Mouse (Mus musculus): Measurements from ENCODE around the gene Tnnt3. TPM values are rescaled to one million over a fixed set of nuclear protein-coding genes. Genes with fewer than 3 reads are reported as not detected.

The Tnnt3 gene
- polyA plus RNA-seq, 1 experiment from 2014 or later: 1.6 TPM

- no peak overlapping the region for H3K27ac ChIP-seq (ENCODE audit: low read length)
Measured at GRCm38 (mm10) chr7:142537181-142537580, 38.5 kb downstream of the Tnnt3 start.

DNA sequence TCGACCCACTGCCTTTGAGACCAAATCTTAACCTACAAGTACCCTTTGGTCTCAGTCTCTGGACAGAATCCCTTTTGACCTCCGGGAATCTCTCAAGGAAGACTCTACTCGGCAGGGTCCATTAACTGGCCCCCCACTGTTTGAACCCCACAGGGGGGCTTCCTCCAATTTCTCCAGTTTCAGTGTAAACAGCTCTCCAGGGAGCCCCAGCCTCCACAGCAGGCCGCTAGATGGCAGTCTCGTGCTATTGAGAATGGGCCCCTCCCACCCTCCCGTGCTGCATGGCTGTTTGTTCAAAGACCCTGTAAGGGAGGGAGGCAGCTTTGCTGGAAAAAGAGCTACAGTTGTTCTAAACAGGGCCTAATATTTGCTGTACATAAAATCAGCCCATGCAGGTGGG is 39.2 kb downstream of the Tnnt3 start:
- Histone ChIP-seq H3K4me1 (ENCODE audit: control insufficient read depth, insufficient read depth, low read length) (peaks cover 19% of the 10 kb centered on the region), H3K9ac (ENCODE audit: low read depth, low read length) (0 out of 2 replicates have a peak overlapping the region, but pooled peaks have one; percentile 27), H3K27me3 (ENCODE audit: control insufficient read depth, insufficient read depth, low read depth, low read length) (no peaks in the 10 kb centered on the region), H3K27ac (ENCODE audit: low read length) (peak overlapping the region; percentile 29; the same call in 1 of the 2 replicates), H3K4me3 (ENCODE audit: low read depth, low read length) (no peak overlapping the region), H3K9me3 (replicated peaks; ENCODE audit: control insufficient read depth, low read length, poor library complexity, severe bottlenecking) (no peaks in the 10 kb centered on the region), H3K4me2 (ENCODE audit: low read length) (no peak overlapping the region), H3K36me3 (ENCODE audit: control insufficient read depth, insufficient read depth, low read length) (0 out of 2 replicates have a peak, but pooled peaks cover 2% of the 10 kb centered on the region)
- peak; percentile 37; the same call in 1 of the 2 replicates for ATAC-seq
- WGBS: 6% methylated on average over 6 of the region's 6 CpGs

More at GRCm38 (mm10) chr7:142537181-142537580, 38.5 kb downstream of the Tnnt3 start:
- peaks cover 16% of the 10 kb centered on the region for H3K4me1 ChIP-seq (ENCODE audit: control insufficient read depth, insufficient read depth, low read length)
- no peaks in the 10 kb centered on the region for H3K27me3 ChIP-seq (ENCODE audit: control insufficient read depth, insufficient read depth, low read depth, low read length)
- H3K9me3 ChIP-seq (replicated peaks; ENCODE audit: control insufficient read depth, low read length, poor library complexity, severe bottlenecking): no peaks in the 10 kb centered on the region
- 77% methylated on average over 5 of the region's 5 CpGs for WGBS
- ATAC-seq: no peak
- no peak overlapping the region for H3K9ac ChIP-seq (ENCODE audit: low read depth, low read length)
- no peak overlapping the region for H3K4me3 ChIP-seq (ENCODE audit: low read depth, low read length)
- no peak overlapping the region for H3K4me2 ChIP-seq (ENCODE audit: low read length)
- 0 out of 2 replicates have a peak, but pooled peaks cover 2% of the 10 kb centered on the region for H3K36me3 ChIP-seq (ENCODE audit: control insufficient read depth, insufficient read depth, low read length)

DNA sequence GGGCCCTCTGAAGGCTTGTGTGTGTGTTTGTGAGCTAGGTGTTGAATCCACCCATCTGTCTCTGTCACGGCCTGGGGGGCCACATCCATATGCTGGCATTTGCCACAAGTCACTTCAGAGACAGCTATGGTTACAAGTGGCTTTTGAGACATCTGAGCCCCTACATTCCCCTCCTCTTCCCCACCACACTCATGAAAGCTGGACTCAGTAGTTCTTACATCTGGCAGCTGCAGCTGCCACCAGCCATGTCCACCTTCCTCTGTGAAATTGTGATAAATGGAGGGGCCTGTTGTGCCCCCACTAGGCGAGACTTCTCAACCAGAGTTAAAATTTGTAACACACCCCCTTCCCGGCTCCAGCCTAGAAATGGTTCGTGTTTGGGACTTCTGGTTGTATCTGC is 39.7 kb downstream of the Tnnt3 start:
- Histone ChIP-seq H3K9ac (ENCODE audit: low read depth, low read length) (0 out of 2 replicates have a peak overlapping the region, but pooled peaks have one; percentile 27), H3K4me1 (ENCODE audit: control insufficient read depth, insufficient read depth, low read length) (peaks cover 19% of the 10 kb centered on the region), H3K9me3 (replicated peaks; ENCODE audit: control insufficient read depth, low read length, poor library complexity, severe bottlenecking) (no peaks in the 10 kb centered on the region), H3K27me3 (ENCODE audit: control insufficient read depth, insufficient read depth, low read depth, low read length) (no peaks in the 10 kb centered on the region), H3K4me2 (ENCODE audit: low read length) (no peak overlapping the region), H3K4me3 (ENCODE audit: low read depth, low read length) (no peak overlapping the region), H3K36me3 (ENCODE audit: control insufficient read depth, insufficient read depth, low read length) (0 out of 2 replicates have a peak, but pooled peaks cover 2% of the 10 kb centered on the region), H3K27ac (ENCODE audit: low read length) (peak overlapping the region; percentile 29; the same call in 1 of the 2 replicates)
- 35% methylated on average over 4 of the region's 4 CpGs for WGBS
- no peak for ATAC-seq

DNA sequence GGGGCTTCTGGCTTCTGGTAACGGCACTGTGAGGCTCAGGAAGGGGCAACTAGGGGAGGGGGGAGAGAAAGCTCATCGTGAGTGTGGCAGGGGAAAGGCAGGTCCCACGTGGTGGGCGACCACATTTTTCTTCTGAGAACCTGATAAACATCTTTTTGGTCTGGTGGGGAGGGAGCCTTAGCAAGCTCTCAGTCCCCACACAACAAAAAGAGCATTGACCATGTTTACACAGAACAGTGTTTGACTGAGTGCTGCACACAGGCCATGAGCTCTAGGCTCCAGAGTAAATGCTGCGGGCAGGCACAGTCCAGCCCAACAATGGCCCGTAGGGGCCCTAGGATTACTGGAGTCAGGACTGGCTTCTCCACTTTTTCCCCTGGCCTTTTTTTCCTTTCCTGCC is 40.1 kb downstream of the Tnnt3 start:
- Histone ChIP-seq H3K27ac (ENCODE audit: low read length) (no peak overlapping the region), H3K27me3 (ENCODE audit: control insufficient read depth, insufficient read depth, low read depth, low read length) (no peaks in the 10 kb centered on the region), H3K4me2 (ENCODE audit: low read length) (no peak overlapping the region), H3K4me3 (ENCODE audit: low read depth, low read length) (no peak overlapping the region), H3K36me3 (ENCODE audit: control insufficient read depth, insufficient read depth, low read length) (0 out of 2 replicates have a peak, but pooled peaks cover 2% of the 10 kb centered on the region), H3K9me3 (replicated peaks; ENCODE audit: control insufficient read depth, low read length, poor library complexity, severe bottlenecking) (no peaks in the 10 kb centered on the region), H3K4me1 (ENCODE audit: control insufficient read depth, insufficient read depth, low read length) (peaks cover 16% of the 10 kb centered on the region), H3K9ac (ENCODE audit: low read depth, low read length) (no peak overlapping the region)
- WGBS: 21% methylated on average over 6 of the region's 6 CpGs
- no peak for ATAC-seq

GRCm38 (mm10) chr7:142539828-142540227 is 41.2 kb downstream of the Tnnt3 start:
- WGBS: 69% methylated on average over 8 of the region's 8 CpGs
- 0 out of 2 replicates have a peak, but pooled peaks cover 2% of the 10 kb centered on the region for H3K36me3 ChIP-seq (ENCODE audit: control insufficient read depth, insufficient read depth, low read length)
- peaks cover 11% of the 10 kb centered on the region for H3K4me1 ChIP-seq (ENCODE audit: control insufficient read depth, insufficient read depth, low read length)
- no peak overlapping the region for H3K4me2 ChIP-seq (ENCODE audit: low read length)
- no peak overlapping the region for H3K4me3 ChIP-seq (ENCODE audit: low read depth, low read length)
- no peak for ATAC-seq
- H3K27ac ChIP-seq (ENCODE audit: low read length): no peak overlapping the region
- no peaks in the 10 kb centered on the region for H3K9me3 ChIP-seq (replicated peaks; ENCODE audit: control insufficient read depth, low read length, poor library complexity, severe bottlenecking)
- no peaks in the 10 kb centered on the region for H3K27me3 ChIP-seq (ENCODE audit: control insufficient read depth, insufficient read depth, low read depth, low read length)
- H3K9ac ChIP-seq (ENCODE audit: low read depth, low read length): no peak overlapping the region

GRCm38 (mm10) chr7:142542771-142543303 is 44.2 kb downstream of the Tnnt3 start:
- Histone ChIP-seq H3K4me3 (ENCODE audit: low read depth, low read length) (no peak overlapping the region), H3K36me3 (ENCODE audit: control insufficient read depth, insufficient read depth, low read length) (peaks cover 5% of the 10 kb centered on the region; the same call in 1 of the 2 replicates), H3K27me3 (ENCODE audit: control insufficient read depth, insufficient read depth, low read depth, low read length) (no peaks in the 10 kb centered on the region), H3K9ac (ENCODE audit: low read depth, low read length) (peak overlapping the region; percentile 53; the same call in 1 of the 2 replicates), H3K9me3 (replicated peaks; ENCODE audit: control insufficient read depth, low read length, poor library complexity, severe bottlenecking) (no peaks in the 10 kb centered on the region), H3K4me2 (ENCODE audit: low read length) (no peak overlapping the region), H3K4me1 (ENCODE audit: control insufficient read depth, insufficient read depth, low read length) (peaks cover 11% of the 10 kb centered on the region), H3K27ac (ENCODE audit: low read length) (no peak overlapping the region)
- ATAC-seq: no peak
- 18% methylated on average over 11 of the region's 11 CpGs for WGBS

DNA sequence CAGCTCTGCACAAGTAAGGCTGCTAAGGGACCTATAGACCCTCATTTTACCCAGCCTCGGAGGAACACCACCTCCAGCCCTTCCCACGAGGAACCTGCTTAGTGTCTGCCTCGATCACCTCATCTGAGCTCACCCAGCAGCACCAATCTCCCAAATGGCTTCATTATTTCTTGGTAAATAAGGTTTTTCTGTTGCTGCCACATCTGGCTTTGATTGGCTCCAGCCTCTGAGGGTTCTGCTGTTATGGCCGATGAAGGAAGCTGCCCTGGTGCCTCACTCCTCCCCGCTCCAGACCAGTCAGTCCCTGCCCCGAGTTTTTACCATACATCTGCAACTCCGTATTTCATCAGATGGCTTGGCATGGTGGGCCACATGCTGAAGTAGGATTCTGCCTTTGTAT is 47.3 kb downstream of the Tnnt3 start:
- no peak overlapping the region for H3K9ac ChIP-seq (ENCODE audit: low read depth, low read length)
- no peak overlapping the region for H3K27ac ChIP-seq (ENCODE audit: low read length)
- no peaks in the 10 kb centered on the region for H3K9me3 ChIP-seq (replicated peaks; ENCODE audit: control insufficient read depth, low read length, poor library complexity, severe bottlenecking)
- peaks cover 5% of the 10 kb centered on the region; the same call in 1 of the 2 replicates for H3K36me3 ChIP-seq (ENCODE audit: control insufficient read depth, insufficient read depth, low read length)
- H3K4me3 ChIP-seq (ENCODE audit: low read depth, low read length): no peak overlapping the region
- no peak overlapping the region for H3K4me2 ChIP-seq (ENCODE audit: low read length)
- ATAC-seq: no peak
- no peaks in the 10 kb centered on the region for H3K27me3 ChIP-seq (ENCODE audit: control insufficient read depth, insufficient read depth, low read depth, low read length)
- 88% methylated on average over 7 of the region's 7 CpGs for WGBS
- peaks cover 6% of the 10 kb centered on the region; the same call in 1 of the 2 replicates for H3K4me1 ChIP-seq (ENCODE audit: control insufficient read depth, insufficient read depth, low read length)

- peaks cover 2% of the 10 kb centered on the region; the same call in 1 of the 2 replicates for H3K4me1 ChIP-seq (ENCODE audit: control insufficient read depth, insufficient read depth, low read length)
- H3K9ac ChIP-seq (ENCODE audit: low read depth, low read length): no peak overlapping the region
- H3K27me3 ChIP-seq (ENCODE audit: control insufficient read depth, insufficient read depth, low read depth, low read length): no peaks in the 10 kb centered on the region
- WGBS: 85% methylated on average over 2 of the region's 2 CpGs
- peaks cover 5% of the 10 kb centered on the region; the same call in 1 of the 2 replicates for H3K36me3 ChIP-seq (ENCODE audit: control insufficient read depth, insufficient read depth, low read length)
- H3K4me2 ChIP-seq (ENCODE audit: low read length): no peak overlapping the region
- ATAC-seq: no peak
- no peak overlapping the region for H3K4me3 ChIP-seq (ENCODE audit: low read depth, low read length)
- H3K9me3 ChIP-seq (replicated peaks; ENCODE audit: control insufficient read depth, low read length, poor library complexity, severe bottlenecking): no peaks in the 10 kb centered on the region
- H3K27ac ChIP-seq (ENCODE audit: low read length): no peak overlapping the region
Measured at GRCm38 (mm10) chr7:142547874-142548273, 49.2 kb downstream of the Tnnt3 start.

GRCm38 (mm10) chr7:142548706-142549105 is 50.1 kb downstream of the Tnnt3 start:
- ATAC-seq: no peak
- H3K9me3 ChIP-seq (replicated peaks; ENCODE audit: control insufficient read depth, low read length, poor library complexity, severe bottlenecking): no peaks in the 10 kb centered on the region
- no peak overlapping the region for H3K27ac ChIP-seq (ENCODE audit: low read length)
- no peak overlapping the region for H3K9ac ChIP-seq (ENCODE audit: low read depth, low read length)
- no peaks in the 10 kb centered on the region for H3K27me3 ChIP-seq (ENCODE audit: control insufficient read depth, insufficient read depth, low read depth, low read length)
- H3K4me2 ChIP-seq (ENCODE audit: low read length): no peak overlapping the region
- H3K4me3 ChIP-seq (ENCODE audit: low read depth, low read length): no peak overlapping the region
- H3K4me1 ChIP-seq (ENCODE audit: control insufficient read depth, insufficient read depth, low read length): peaks cover 2% of the 10 kb centered on the region; the same call in 1 of the 2 replicates
- 10% methylated on average over 6 of the region's 6 CpGs for WGBS
- peaks cover 5% of the 10 kb centered on the region; the same call in 1 of the 2 replicates for H3K36me3 ChIP-seq (ENCODE audit: control insufficient read depth, insufficient read depth, low read length)

Data from midbrain, embryonic 16.5 days (tissue).